Mouse (Mus musculus) heart, embryonic 10.5 days (tissue): ENCODE measurements at regions not wholly inside any gene's neighbourhood (a gene's known extent, or its start where the extent isn't known, plus 50 kb on each side); places are given as distances from the start of the nearest gene placed in this dataset.

Experiments used
- DNase-seq: peaks from one replicate; pipeline ENCODE4 v3.0.0-alpha.2; 2017; ENCODE audit warnings: low spot score
- H3K27ac ChIP-seq: fragments of 300-500 bp; sonication (generic); 2 replicates; pipeline ENCODE4 v1.5.1; 2016; ENCODE audit warnings: mild to moderate bottlenecking
- H3K27me3 ChIP-seq: fragments of 300-500 bp; sonication (generic); 2 replicates; pipeline ENCODE4 v1.6.1; 2016; ENCODE audit warnings: mild to moderate bottlenecking; ENCODE audit not compliant: poor library complexity, insufficient read depth, severe bottlenecking
- H3K36me3 ChIP-seq: fragments of 300-500 bp; sonication (generic); 2 replicates; pipeline ENCODE4 v1.6.1; 2016; ENCODE audit warnings: mild to moderate bottlenecking, moderate library complexity
- H3K4me1 ChIP-seq: fragments of 300-500 bp; sonication (generic); 2 replicates; pipeline ENCODE4 v1.6.1; 2016; ENCODE audit warnings: mild to moderate bottlenecking
- H3K4me3 ChIP-seq: fragments of 300-500 bp; sonication (generic); 2 replicates; pipeline ENCODE4 v1.5.1; 2016; ENCODE audit warnings: mild to moderate bottlenecking, moderate library complexity
- H3K9me3 ChIP-seq: fragments of 300-500 bp; sonication (generic); 2 replicates; pipeline ENCODE4 v1.6.1; 2016; ENCODE audit warnings: mild to moderate bottlenecking, moderate library complexity
- WGBS: fragments of 180-500 bp; shearing (Covaris S2); methylation state at CpG from one replicate; pipeline ENCODE4 v1.1.7; 2016; 5-methylcytosine and 5-hydroxymethylcytosine counted together

- no peak overlapping the region for H3K27ac ChIP-seq
- H3K27me3 ChIP-seq = no peaks in the 10 kb centered on the region
- H3K4me3 ChIP-seq = no peak overlapping the region
- peaks cover 24% of the 10 kb centered on the region for H3K4me1 ChIP-seq
- DNase-seq = no peak
- 79% methylated on average over 3 of the region's 3 CpGs for WGBS
- no peaks in the 10 kb centered on the region for H3K36me3 ChIP-seq
- H3K9me3 ChIP-seq = no peaks in the 10 kb centered on the region
These were observed 161.0 kb upstream of the Jun start for GRCm38 (mm10) chr4:95213026-95213425.

DNA sequence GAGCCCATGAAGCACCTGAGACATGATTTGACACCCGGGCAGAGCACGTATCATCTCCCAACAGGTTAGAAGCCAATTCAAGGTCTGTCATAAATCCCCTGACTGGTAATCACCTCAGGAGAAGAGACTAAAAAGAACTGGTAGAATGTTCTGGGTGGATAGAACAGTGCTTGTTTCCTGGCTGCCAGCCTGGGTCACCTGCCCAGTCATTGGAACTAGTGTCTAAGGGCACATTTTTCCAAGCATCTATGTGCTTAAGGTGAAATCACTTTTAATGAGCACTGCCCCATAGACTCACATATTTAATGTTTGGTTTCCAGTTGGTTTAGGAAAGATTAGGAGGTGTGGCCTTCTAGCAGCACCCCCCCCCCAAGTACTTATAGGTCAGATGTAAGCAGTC lies 162.0 kb upstream of the Jun start:
- no peak for DNase-seq
- Histone ChIP-seq H3K27ac (no peak overlapping the region), H3K9me3 (no peaks in the 10 kb centered on the region), H3K27me3 (no peaks in the 10 kb centered on the region), H3K4me3 (no peak overlapping the region), H3K4me1 (peaks cover 18% of the 10 kb centered on the region), H3K36me3 (no peaks in the 10 kb centered on the region)
- WGBS = 92% methylated on average over 2 of the region's 2 CpGs

- WGBS = 84% methylated on average over 7 of the region's 7 CpGs
- no peaks in the 10 kb centered on the region for H3K36me3 ChIP-seq
- no peaks in the 10 kb centered on the region for H3K9me3 ChIP-seq
- H3K27ac ChIP-seq = no peak overlapping the region
- H3K27me3 ChIP-seq = no peaks in the 10 kb centered on the region
- H3K4me1 ChIP-seq = peaks cover 16% of the 10 kb centered on the region
- no peak overlapping the region for H3K4me3 ChIP-seq
- peak; percentile 53 for DNase-seq
These were observed 163.2 kb upstream of the Jun start for GRCm38 (mm10) chr4:95215187-95215586.

GRCm38 (mm10) chr4:95230461-95230860 lies 178.4 kb upstream of the Jun start:
- Histone ChIP-seq H3K9me3 (no peaks in the 10 kb centered on the region), H3K4me1 (no peaks in the 10 kb centered on the region), H3K27ac (no peak overlapping the region), H3K36me3 (no peaks in the 10 kb centered on the region), H3K4me3 (no peak overlapping the region), H3K27me3 (no peaks in the 10 kb centered on the region)
- no peak for DNase-seq
- WGBS = 62% methylated on average over 1 of the region's 1 CpGs

GRCm38 (mm10) chr4:95233034-95233433 lies 181.0 kb upstream of the Jun start:
- DNase-seq = no peak
- Histone ChIP-seq H3K27ac (no peak overlapping the region), H3K4me1 (no peaks in the 10 kb centered on the region), H3K36me3 (no peaks in the 10 kb centered on the region), H3K4me3 (no peak overlapping the region), H3K27me3 (no peaks in the 10 kb centered on the region), H3K9me3 (no peaks in the 10 kb centered on the region)

DNA sequence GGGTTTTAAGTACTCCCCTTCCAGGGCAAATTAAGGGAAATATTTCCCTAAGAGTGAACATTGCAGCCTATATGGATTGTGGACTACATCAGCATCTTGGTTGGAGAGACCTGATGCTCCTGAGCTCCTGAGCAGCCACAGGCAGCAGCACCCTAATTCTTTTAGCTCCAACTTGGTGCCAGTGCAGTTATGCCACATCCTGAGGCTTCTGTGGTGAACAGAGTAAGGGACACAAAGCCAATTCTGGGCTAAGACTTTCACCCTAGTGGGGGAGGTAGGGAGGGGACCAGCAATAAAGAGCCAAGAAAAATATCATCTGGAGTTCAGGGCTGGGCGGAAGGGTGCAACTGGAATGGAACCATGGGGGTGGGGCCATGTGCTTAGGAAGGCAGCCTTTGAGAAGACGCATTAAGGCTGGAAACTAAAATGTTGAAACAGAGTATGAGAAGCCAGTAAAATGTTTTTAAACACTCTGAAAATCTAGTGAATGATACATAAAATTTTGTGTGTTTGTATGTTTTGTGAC lies 182.1 kb upstream of the Jun start:
- Histone ChIP-seq H3K4me1 (no peaks in the 10 kb centered on the region), H3K4me3 (no peak overlapping the region), H3K27ac (no peak overlapping the region), H3K9me3 (no peaks in the 10 kb centered on the region), H3K36me3 (no peaks in the 10 kb centered on the region), H3K27me3 (no peaks in the 10 kb centered on the region)
- no peak for DNase-seq
- 77% methylated on average over 2 of the region's 2 CpGs for WGBS

GRCm38 (mm10) chr4:95247977-95248376 lies 196.0 kb upstream of the Jun start:
- no peak overlapping the region for H3K4me3 ChIP-seq
- H3K27me3 ChIP-seq = no peaks in the 10 kb centered on the region
- no peak overlapping the region for H3K27ac ChIP-seq
- WGBS = 89% methylated on average over 1 of the region's 1 CpGs
- no peaks in the 10 kb centered on the region for H3K4me1 ChIP-seq
- no peaks in the 10 kb centered on the region for H3K9me3 ChIP-seq
- no peak for DNase-seq
- H3K36me3 ChIP-seq = no peaks in the 10 kb centered on the region

DNA sequence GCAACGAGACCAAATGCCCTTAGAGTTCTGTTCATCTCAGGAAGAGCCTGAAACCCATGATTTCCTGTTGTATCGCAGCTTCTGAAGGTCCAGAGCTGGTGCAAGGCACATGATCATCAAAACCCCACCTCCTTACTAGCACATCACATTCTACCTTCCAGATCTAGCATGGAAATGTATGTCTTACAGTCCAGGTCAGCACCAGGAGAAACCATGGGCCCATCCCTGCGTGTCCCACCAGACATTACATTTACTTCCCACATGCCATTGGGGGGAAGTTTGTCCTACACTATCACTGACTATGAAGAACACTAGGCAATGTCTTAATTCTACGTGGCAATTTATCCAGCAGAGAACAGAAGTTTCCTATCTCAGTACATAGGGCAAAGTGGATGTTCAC lies 197.0 kb upstream of the Jun start:
- WGBS = 84% methylated on average over 4 of the region's 4 CpGs
- H3K36me3 ChIP-seq = no peaks in the 10 kb centered on the region
- H3K9me3 ChIP-seq = no peaks in the 10 kb centered on the region
- no peaks in the 10 kb centered on the region for H3K4me1 ChIP-seq
- H3K27ac ChIP-seq = no peak overlapping the region
- no peak overlapping the region for H3K4me3 ChIP-seq
- peak; percentile 58 for DNase-seq
- H3K27me3 ChIP-seq = no peaks in the 10 kb centered on the region

GRCm38 (mm10) chr4:95250083-95250482 lies 198.1 kb upstream of the Jun start:
- no peaks in the 10 kb centered on the region for H3K4me1 ChIP-seq
- WGBS = 56% methylated on average over 1 of the region's 1 CpGs
- H3K27me3 ChIP-seq = no peaks in the 10 kb centered on the region
- H3K9me3 ChIP-seq = no peaks in the 10 kb centered on the region
- H3K4me3 ChIP-seq = no peak overlapping the region
- peak; percentile 22 for DNase-seq
- H3K36me3 ChIP-seq = no peaks in the 10 kb centered on the region
- H3K27ac ChIP-seq = no peak overlapping the region

DNA sequence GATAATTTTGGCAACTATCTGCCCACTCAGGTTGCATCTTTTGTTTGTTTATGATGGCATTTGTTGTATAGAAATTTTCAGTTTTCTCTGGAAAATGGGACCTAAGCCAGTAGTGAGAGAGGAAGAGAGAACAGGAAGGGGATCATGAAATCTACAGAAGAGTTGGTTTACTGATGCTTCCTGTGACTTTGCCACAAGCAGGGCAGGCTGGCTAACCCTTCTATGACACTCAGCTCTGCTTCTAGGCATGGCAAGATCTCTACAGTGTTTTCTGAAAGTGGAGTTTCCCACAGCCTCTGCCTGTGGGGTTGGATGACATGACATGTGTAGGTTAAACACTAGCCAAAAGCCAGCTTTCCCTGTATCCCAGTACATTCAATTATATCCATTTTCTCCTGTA lies 217.7 kb upstream of the Jun start:
- no peak overlapping the region for H3K4me3 ChIP-seq
- no peaks in the 10 kb centered on the region for H3K4me1 ChIP-seq
- no peaks in the 10 kb centered on the region for H3K9me3 ChIP-seq
- DNase-seq = no peak
- H3K27me3 ChIP-seq = no peaks in the 10 kb centered on the region
- no peak overlapping the region; the same call in 1 of the 2 replicates for H3K27ac ChIP-seq
- H3K36me3 ChIP-seq = no peaks in the 10 kb centered on the region

- DNase-seq = no peak
- Histone ChIP-seq H3K9me3 (no peaks in the 10 kb centered on the region), H3K4me3 (no peak overlapping the region), H3K27ac (no peak overlapping the region), H3K4me1 (no peaks in the 10 kb centered on the region), H3K27me3 (no peaks in the 10 kb centered on the region), H3K36me3 (no peaks in the 10 kb centered on the region)
- 45% methylated on average over 1 of the region's 1 CpGs for WGBS
These were observed 218.4 kb upstream of the Jun start for GRCm38 (mm10) chr4:95270389-95270788.

GRCm38 (mm10) chr4:95276231-95276630 lies 224.2 kb upstream of the Jun start:
- no peaks in the 10 kb centered on the region for H3K36me3 ChIP-seq
- no peak for DNase-seq
- no peaks in the 10 kb centered on the region for H3K27me3 ChIP-seq
- H3K9me3 ChIP-seq = no peaks in the 10 kb centered on the region
- WGBS = 54% methylated on average over 3 of the region's 3 CpGs
- no peak overlapping the region for H3K4me3 ChIP-seq
- no peak overlapping the region for H3K27ac ChIP-seq
- H3K4me1 ChIP-seq = peaks cover 6% of the 10 kb centered on the region

DNA sequence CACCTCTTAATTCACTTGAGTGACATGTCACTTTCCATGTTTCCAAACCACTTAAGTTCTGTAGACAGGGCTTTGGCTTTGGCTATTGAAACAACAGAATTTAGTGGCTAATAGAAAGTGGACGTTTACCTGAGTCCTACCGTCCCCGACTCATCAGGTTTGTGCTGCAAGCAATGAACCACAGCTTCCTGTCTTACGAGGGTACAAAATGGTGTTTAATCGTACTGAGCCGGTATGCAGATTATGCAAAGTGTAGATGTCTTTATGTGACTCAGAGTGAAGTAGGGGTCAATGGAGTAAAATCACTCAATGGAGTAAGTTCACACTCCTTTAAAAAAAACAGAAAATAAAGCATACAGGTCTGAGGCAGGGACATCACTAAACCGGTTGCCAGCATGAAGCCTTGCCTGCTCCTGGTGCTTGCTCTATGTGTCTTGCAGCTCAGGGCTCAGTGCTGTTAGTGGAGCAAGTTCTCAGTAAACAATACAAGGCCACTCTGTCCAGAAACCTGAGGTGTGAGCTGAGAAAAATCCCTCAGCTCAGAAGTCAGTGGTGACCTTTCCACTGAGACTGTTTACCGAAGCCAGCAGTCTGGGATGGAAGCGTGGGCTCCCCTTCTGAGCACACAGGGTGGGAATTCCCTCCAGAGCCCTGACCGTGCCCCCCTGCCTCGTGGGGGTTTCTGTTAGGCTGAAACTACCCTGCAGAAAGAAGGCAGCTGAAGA lies 226.1 kb upstream of the Jun start:
- Histone ChIP-seq H3K27ac (peak overlapping the region; percentile 73), H3K4me3 (no peak overlapping the region), H3K27me3 (no peaks in the 10 kb centered on the region), H3K36me3 (no peaks in the 10 kb centered on the region), H3K4me1 (peaks cover 13% of the 10 kb centered on the region), H3K9me3 (no peaks in the 10 kb centered on the region)
- no peak for DNase-seq
- 58% methylated on average over 11 of the region's 11 CpGs for WGBS

- Histone ChIP-seq H3K27me3 (no peaks in the 10 kb centered on the region), H3K4me3 (no peak overlapping the region), H3K36me3 (no peaks in the 10 kb centered on the region), H3K9me3 (no peaks in the 10 kb centered on the region), H3K27ac (peak overlapping the region; percentile 73), H3K4me1 (peaks cover 16% of the 10 kb centered on the region)
- WGBS = 51% methylated on average over 13 of the region's 13 CpGs
- DNase-seq = no peak
These were observed 226.7 kb upstream of the Jun start for GRCm38 (mm10) chr4:95278714-95279095.
